Comparison of ENCODE assay signal across 11 mouse cellular contexts in the genomic region with DNA sequence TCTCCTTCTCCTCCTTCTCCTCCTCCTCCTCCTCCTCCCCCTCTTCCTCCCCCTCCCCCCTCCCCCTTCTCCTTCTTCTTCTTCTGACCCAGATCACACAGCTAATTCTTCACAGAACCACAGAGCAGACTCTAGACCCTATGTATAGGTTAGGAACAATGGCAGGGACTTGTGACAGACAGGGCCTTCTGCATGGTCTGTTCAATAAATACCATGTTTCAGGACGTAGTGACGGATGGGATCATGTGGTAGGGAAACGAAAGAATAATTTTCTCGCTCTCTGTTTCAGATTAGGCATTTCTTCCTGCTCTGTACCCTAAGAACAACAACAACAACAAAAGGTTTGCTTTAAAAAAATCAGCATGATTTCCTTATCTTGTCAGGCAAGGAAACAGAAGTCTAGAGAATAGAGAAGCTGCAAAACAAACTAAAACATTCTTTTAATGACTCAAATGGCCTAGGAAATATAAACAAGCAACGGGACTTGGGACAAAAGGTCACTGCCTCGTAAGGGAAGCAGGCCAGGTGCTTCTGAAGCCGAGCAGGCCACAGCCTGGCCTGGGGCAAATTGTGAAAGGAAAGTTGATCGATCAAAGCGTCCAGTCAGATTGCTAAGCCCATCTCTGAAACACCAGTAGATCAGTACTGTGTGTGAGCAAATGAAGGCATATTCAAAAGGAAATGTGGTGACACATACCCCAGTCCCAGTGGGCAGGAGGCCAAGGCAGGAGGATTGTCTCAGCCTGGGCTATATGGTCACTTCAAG. TPM values are rescaled to one million over a fixed set of nuclear protein-coding genes. Genes with fewer than 3 reads are reported as not detected.
DNase-seq lines count a peak whose midpoint lies in the region; ATAC-seq and TF ChIP-seq lines count a peak whose summit lies in the region.
"Had no signal": no experiment of that assay in that cellular context is flagged by ENCODE, and none has a peak within 500 bp of the region (broad histone marks: within the 10 kb centered on the region; RNA-seq: fewer than 3 reads in every experiment).

No protein-coding gene starts in this region.

- H3K9ac ChIP-seq in liver, postnatal 0 days (replicated peaks), result no peak overlapping the region
- H3K9ac ChIP-seq: heart, embryonic 15.5 days; neural tube, embryonic 12.5 days had no signal

- H3K27me3 ChIP-seq in kidney, adult 2 months (replicated peaks; ENCODE audit: control insufficient read depth, insufficient read depth, low read length), result no peaks in the 10 kb centered on the region
- H3K27me3 ChIP-seq in liver, postnatal 0 days (ENCODE audit: insufficient read depth, low read length), result no peaks in the 10 kb centered on the region
- H3K27me3 ChIP-seq: heart, embryonic 15.5 days; neural tube, embryonic 12.5 days had no signal

- H3K9me3 ChIP-seq in liver, postnatal 0 days (ENCODE audit: low read length), result no peaks in the 10 kb centered on the region
- H3K9me3 ChIP-seq: heart, embryonic 15.5 days; neural tube, embryonic 12.5 days had no signal

- no peaks in the 10 kb centered on the region for H3K36me3 ChIP-seq in kidney, adult 2 months (ENCODE audit: control insufficient read depth, insufficient read depth, low read length)
- H3K36me3 ChIP-seq in liver, postnatal 0 days (replicated peaks; ENCODE audit: insufficient read depth, low read length), result no peaks in the 10 kb centered on the region
- H3K36me3 ChIP-seq: heart, embryonic 15.5 days; neural tube, embryonic 12.5 days had no signal

- no peak for TF ChIP-seq CTCF in kidney, adult 2 months (conservative IDR thresholded peaks at IDR 0.05; ENCODE audit: insufficient read depth, insufficient read length, low read depth, low read length)
- TF ChIP-seq CTCF in liver, postnatal 0 days (IDR thresholded peaks at IDR 0.05; ENCODE audit: low read depth), result no peak

- no peak overlapping the region for H3K4me2 ChIP-seq in liver, postnatal 0 days (ENCODE audit: low read depth, low read length)
- H3K4me2 ChIP-seq: heart, embryonic 15.5 days; neural tube, embryonic 12.5 days had no signal

- WGBS in kidney, adult 2 months, result 26% methylated on average over 9 of the region's 9 CpGs
- WGBS in liver, postnatal 0 days (ENCODE audit: insufficient replicate concordance), result 39% methylated on average over 9 of the region's 9 CpGs

- H3K4me1 ChIP-seq in kidney, adult 2 months (ENCODE audit: control insufficient read depth, insufficient read depth, low read length), result peaks cover 9% of the 10 kb centered on the region
- peaks cover 10% of the 10 kb centered on the region for H3K4me1 ChIP-seq in liver, postnatal 0 days (ENCODE audit: insufficient read depth)
- H3K4me1 ChIP-seq: heart, embryonic 15.5 days had no signal

- ATAC-seq in liver, postnatal 0 days, result peak; percentile 97

- H3K4me3 ChIP-seq in kidney, adult 2 months (ENCODE audit: insufficient read depth, low read depth, low read length), result no peak overlapping the region
- no peak overlapping the region for H3K4me3 ChIP-seq in liver, postnatal 0 days (ENCODE audit: low read depth, low read length)
- H3K4me3 ChIP-seq: heart, embryonic 15.5 days; neural tube, embryonic 12.5 days had no signal

- TF ChIP-seq EP300 in liver, postnatal 0 days (IDR thresholded peaks at IDR 0.05; ENCODE audit: low read depth), result peak; percentile 72

- no peak for TF ChIP-seq POLR2A in kidney, adult 2 months (IDR thresholded peaks at IDR 0.05; ENCODE audit: low read depth, low read length)

- H3K27ac ChIP-seq in kidney, adult 2 months (ENCODE audit: insufficient read depth, low read depth, low read length), result peak overlapping the region; percentile 89
- peak overlapping the region; percentile 66 for H3K27ac ChIP-seq in liver, postnatal 0 days (ENCODE audit: low read depth)
- H3K27ac ChIP-seq: heart, embryonic 15.5 days; neural tube, embryonic 12.5 days had no signal

- peak; percentile 61 for DNase-seq in kidney, adult 2 months
- no peak for DNase-seq in kidney, adult 11 months
- DNase-seq in 416B (ENCODE audit: low read depth) (peak; percentile 30), NIH3T3 (ENCODE audit: low read depth) (peak; percentile 45)
- DNase-seq in liver, postnatal 0 days, result peak; percentile 70
- no peak for DNase-seq in embryo, embryonic 9.5 days (ENCODE audit: extremely low spot score)
- DNase-seq in layer of hippocampus, adult 8-10 months (ENCODE audit: low spot score in 2 of 2), result no peak
- DNase-seq: cerebellum, adult 9-10 months; right cerebral cortex, postnatal 14 days had no signal

RNA-seq across cellular contexts. Expression of a gene that starts 20.9 kb away (rescaled TPM):
- polyA plus RNA-seq in kidney, adult 2 months (2012; rRNA removed), result 150 and 168 TPM in 2 replicates
- polyA plus RNA-seq in liver, postnatal 0 days (2015; fragmentation: Nextera tagmentation; extraction: Ambion mirVana), result 111 and 138 TPM in 2 replicates
- total RNA-seq in layer of hippocampus, adult 8-10 months (2022), result 100 to 1,000 TPM; 176 to 184 (median 179) TPM

RNA-seq across cellular contexts. Expression of a gene that starts 46.1 kb away (rescaled TPM):
- 17.9 and 21.9 TPM in 2 replicates for polyA plus RNA-seq in kidney, adult 2 months (2012; rRNA removed)
- 16.2 and 20.7 TPM in 2 replicates for polyA plus RNA-seq in liver, postnatal 0 days (2015; fragmentation: Nextera tagmentation; extraction: Ambion mirVana)
- 10 to 100 TPM; 24.5 to 33.3 (median 28.5) TPM for total RNA-seq in layer of hippocampus, adult 8-10 months (2022)

Comparison
In these comparisons a context has a peak if more than half of its experiments do, and no peak if none do; other contexts are left out.
1. DNase-seq: peak in kidney, adult 2 months (single experiment), 416B (single experiment), NIH3T3 (single experiment) and liver, postnatal 0 days (single experiment); none in kidney, adult 11 months (single experiment), embryo, embryonic 9.5 days (single experiment) and layer of hippocampus, adult 8-10 months (0 of 2).